Mouse (Mus musculus) C3H10T1/2 (cell line): ENCODE measurements around the gene Vstm4. TPM values are rescaled to one million over a fixed set of nuclear protein-coding genes. Genes with fewer than 3 reads are reported as not detected.

Experiments
- polyA plus RNA-seq, 2 experiments: library from polyadenylated mRNA; unstranded; fragments of >200 nt; fragmentation: generic; extraction: Trizol; gene quantifications; one replicate each; pipeline ENCODE4 v1.2.1; 2012; ENCODE audit warnings: missing spikeins in 2 of 2

The Vstm4 gene
- not detected for polyA plus RNA-seq

DNA sequence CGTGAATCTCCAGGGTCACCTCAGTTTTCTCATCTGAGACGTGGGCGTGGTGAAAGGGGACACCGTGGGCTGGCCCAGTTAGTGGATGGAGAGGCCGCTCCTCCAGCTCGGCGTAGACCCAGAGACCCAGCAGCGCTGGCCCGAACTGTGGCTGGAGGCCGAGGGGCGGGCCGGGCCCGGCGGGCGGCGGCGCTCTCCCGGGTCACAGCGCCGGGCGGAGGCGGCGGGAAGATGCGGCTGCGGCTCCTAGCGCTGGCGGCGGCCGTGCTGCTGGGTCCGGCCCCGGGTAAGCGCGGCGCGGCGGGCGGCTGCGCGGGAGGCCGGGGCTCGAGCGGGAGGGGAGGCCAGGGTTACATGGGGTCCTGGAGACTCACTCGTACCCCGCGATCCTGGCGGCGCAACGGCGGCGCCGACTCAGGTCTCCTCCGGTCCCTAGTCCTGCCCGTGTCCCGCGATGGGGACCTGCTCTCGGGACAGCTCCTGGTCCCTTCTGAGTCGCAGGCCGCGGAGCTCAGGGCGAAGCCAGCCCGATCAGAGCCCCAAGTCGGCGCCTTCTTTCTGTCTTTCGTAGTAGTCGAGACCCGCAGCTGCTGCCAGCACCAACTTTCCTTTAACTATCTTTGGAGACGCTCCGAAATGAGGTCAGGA is at the start of gene Vstm4:
Vstm4 (plus strand) TSS at position 76 of the 648 bp plus-strand sequence.

DNA sequence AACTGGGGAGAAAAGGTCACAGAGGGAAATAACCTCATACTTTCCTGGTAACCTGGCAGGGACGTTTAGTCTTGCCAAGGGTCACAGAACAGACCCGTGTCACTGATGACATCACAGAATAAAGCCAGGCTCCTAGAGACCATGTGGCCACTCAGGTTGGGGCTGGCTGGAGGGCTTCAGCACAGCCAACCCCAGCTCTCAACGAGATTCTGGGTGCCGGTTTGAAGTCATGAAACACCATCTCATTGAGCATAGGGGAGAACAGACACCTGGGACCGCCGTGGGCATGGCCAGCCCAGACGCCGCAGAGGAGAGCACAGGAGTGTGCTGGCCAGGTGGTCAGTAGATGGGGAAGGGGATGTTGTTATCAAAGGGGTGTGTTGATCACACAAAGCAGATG is 22.7 kb upstream of the Vstm4 start, which contains the start of gene Fam170b:
Fam170b (plus strand) TSS at position 116 of the 400 bp plus-strand sequence.

Other genes with a start within 250 kb of the Vstm4 start
- gene 3425401B19Rik, start 171.5 kb upstream of the Vstm4 start, polyA plus RNA-seq, result not detected
- not detected for gene Tmem273, start 70.8 kb upstream of the Vstm4 start, polyA plus RNA-seq
- gene Fam170b, start 22.8 kb upstream of the Vstm4 start, polyA plus RNA-seq, result not detected
- not detected for gene Lrrc18, start 134.6 kb downstream of the Vstm4 start, polyA plus RNA-seq